Mouse (Mus musculus) kidney, postnatal 10 days (tissue): Measurements from ENCODE around the gene Cacng7.
A peak's percentile ranks its signal among the peaks of the same experiment; 100 is the strongest.

Experiments
- DNase-seq: peaks from one replicate; pipeline ENCODE4 v3.0.0; 2021; ENCODE audit warnings: mixed read lengths

Gene Cacng7

GRCm38 (mm10) chr7:3303276-3303781, 29.4 kb upstream of the Cacng7 start:
- DNase-seq, result peak; percentile 57

DNA sequence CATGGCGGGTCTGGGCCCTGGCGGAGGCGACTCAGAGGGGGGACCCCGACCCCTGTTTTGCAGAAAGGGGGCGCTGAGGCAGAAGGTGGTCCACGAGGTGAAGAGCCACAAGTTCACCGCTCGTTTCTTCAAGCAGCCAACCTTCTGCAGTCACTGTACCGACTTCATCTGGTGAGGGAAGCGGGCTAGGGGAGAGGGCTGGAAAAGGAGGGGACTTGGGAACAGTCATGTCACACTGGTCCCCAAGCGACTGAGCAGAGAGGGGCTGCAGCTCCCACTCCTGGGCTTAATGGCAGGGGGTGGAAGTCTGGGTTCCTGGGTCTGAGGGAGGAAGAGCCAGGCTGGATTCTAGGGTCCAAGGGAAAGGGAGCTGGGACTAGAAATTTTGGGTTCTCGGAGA, 29.0 kb upstream of the Cacng7 start:
- DNase-seq, result no peak

DNA sequence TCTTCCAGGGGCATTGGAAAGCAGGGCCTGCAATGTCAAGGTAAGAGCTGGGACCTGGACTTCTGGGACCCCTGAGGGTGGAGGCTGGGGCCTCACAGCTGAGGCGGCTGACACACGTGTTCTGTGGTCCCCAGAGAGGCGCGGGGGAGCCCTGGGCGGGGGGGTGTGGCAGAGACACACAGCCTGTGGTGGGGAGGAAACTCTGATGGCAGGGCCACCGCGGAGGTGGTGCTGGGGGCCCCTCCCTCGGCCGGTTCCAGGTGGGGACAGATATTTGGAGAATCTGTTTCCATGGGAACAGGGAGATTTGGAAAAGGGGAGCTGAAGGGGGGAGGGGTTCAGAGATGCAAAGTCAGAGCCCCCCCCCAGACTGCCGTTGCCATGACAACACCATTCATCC, 28.5 kb upstream of the Cacng7 start:
- DNase-seq, result no peak

- DNase-seq, result no peak
Measured at GRCm38 (mm10) chr7:3306400-3306799, 26.4 kb upstream of the Cacng7 start.

DNA sequence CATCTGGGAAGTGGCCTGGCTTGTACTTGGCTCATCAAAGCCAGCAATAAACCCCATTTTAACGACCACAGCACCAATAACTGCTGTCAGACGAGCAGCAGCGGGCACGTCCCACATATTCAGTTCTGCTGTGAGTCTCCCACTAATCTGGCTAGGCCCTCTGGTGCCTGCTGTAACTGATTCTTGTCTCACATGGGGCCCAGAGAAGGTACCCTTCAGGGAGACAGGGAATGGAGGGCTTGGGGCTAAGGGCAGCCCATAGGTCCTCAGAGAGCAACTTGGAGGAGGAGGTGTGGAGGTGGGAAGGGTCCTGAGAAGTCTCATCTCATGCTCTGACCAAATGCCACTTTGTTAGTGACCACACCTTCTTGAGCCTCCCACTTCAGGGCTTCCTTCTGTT, 24.1 kb upstream of the Cacng7 start:
- DNase-seq, result no peak

- DNase-seq, result no peak
Measured at GRCm38 (mm10) chr7:3310233-3310632, 22.5 kb upstream of the Cacng7 start.

DNA sequence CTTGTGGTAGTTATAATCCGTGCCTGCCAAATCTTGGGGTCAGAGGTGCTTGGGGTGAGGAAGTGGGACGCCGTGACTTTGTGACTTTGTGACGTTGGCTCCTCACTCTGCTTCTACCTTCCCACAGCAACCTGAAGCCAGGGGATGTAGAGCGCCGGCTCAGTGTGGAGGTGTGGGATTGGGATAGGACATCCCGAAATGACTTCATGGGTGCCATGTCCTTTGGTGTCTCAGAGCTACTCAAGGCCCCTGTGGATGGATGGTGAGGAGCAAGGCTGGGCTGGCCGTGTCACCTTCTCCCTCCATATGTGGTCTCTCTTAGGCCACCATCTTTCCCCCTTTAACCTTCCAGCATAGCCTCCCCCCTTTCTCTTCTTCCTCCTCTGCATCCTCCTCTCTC, 19.2 kb upstream of the Cacng7 start:
- no peak for DNase-seq

GRCm38 (mm10) chr7:3314121-3314520, 18.6 kb upstream of the Cacng7 start:
- DNase-seq, result no peak

- no peak for DNase-seq
Measured at GRCm38 (mm10) chr7:3317704-3318103, 15.1 kb upstream of the Cacng7 start.

- DNase-seq, result no peak
Measured at GRCm38 (mm10) chr7:3320856-3321255, 11.9 kb upstream of the Cacng7 start.

GRCm38 (mm10) chr7:3323826-3324225, 8.9 kb upstream of the Cacng7 start:
- DNase-seq, result no peak

- peak; percentile 25 for DNase-seq
Measured at GRCm38 (mm10) chr7:3327961-3328360, 4.8 kb upstream of the Cacng7 start.

DNA sequence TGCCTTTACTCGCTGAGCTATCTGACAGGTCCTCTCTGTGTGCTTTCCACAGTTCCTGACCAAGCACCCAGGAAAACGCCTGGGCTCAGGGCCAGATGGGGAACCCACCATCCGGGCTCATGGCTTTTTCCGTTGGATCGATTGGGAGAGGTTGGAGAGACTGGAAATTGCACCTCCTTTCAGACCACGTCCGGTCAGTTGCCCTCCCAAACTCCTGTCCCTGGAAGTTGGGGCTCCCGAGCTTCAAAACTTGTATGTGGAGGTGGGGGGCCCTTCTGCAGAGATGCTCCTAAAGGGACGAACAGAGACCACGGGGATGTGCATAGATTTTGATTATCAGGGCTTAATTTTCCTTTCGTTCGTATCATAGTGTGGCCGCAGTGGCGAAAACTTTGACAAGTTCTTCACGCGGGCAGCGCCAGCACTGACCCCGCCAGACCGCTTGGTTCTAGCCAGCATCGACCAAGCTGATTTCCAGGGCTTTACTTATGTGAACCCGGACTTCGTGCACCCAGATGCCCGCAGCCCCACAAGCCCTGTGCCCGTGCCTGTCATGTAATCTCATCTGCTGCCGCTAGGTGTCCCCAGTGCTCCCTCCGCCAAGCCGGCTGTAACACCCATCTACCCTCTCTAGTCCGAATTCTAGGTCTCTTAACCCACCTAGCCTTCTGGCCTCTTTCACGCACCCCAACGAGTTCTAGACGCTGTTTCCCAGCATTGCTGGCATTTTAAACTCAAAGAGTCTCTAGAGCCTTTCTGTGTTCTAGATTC, 2.8 kb upstream of the Cacng7 start:
- DNase-seq, result peak; percentile 86

DNA sequence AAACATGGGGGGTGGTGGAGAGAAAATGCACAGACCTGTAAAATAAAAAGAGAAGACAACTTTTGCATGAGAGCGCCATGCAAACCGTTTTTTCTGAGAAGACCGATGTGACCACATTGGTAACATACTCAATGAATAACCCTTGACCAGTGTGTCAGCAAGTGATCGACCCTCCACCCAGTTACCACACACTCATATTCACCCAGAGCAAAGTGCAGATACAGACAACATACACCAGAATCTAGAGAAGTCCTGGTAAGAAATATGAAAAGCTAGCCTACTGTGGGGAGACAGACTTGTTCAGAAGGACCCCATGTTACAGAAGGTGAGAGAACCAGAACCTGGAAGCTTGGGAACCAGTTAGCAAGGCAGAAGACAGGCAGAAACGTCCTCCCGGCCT, 1.6 kb upstream of the Cacng7 start:
- DNase-seq, result no peak

DNA sequence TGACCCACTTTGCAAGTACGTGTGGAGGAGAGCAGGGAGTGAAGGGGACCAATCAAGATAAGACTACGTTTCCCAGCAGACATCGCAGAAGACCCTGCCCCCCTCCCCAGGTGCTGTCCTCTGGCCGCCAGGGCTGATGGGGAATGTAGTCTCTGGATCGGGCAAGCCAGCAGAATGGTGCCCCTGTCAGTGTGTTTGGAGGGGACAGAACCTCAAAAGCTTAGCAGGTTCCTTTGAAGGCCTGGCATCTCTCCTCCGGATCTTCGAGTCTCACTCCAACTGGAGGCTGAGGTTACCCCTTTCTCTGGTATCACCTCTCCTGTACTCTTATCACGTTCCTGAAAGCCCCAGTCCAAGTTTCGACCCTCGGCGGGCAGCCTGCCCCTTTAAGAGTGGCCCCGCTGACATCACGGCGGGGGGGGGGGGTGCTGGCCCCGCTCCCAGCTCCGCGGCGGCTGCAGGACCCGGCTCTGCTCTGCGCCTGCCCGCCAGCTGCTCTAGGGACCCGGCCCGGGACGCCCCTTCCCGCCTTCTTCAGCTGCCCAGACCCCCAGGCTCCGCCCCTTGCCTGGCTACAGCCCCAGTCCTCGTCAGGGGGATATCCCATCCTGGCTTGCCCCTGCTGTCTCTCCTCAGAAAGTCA, 1.1 kb upstream of the Cacng7 start:
- DNase-seq, result peak; percentile 88

GRCm38 (mm10) chr7:3332224-3332615, 535 bp upstream of the Cacng7 start:
- DNase-seq, result no peak

GRCm38 (mm10) chr7:3333542-3333941, 787 bp downstream of the Cacng7 start:
- no peak for DNase-seq

GRCm38 (mm10) chr7:3336412-3336811, 3.7 kb downstream of the Cacng7 start:
- no peak for DNase-seq

DNA sequence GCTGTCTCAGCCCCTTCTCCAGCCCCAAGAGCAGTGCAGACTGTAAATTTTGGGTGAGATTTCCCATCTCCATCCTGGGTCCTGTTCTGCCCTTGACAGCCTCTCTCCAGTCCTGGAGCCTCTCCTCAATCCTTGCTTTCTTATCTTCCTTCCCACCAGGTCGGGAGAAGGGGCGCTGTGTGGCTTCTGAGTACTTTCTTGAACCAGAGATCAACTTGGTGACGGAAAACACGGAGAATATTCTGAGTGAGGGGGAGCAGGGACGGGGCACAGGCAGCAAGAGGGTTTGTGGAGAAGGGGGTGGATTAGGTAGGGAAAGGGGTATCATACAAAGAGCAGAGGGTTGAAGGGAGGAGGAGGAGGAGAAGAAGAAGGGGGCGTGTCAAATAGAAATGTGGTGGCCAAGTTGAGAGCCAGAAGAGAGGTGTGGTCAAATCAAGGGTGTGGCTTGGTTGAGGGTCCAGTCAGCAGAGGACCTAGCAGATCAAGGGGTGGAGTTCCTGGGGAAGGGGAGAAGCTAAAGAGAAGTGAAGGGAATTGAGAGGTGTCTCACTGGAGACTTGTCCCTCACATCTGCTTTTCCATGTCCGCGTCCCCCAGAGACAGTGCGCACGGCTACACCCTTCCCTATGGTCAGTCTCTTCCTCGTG, 5.7 kb downstream of the Cacng7 start:
- no peak for DNase-seq

DNA sequence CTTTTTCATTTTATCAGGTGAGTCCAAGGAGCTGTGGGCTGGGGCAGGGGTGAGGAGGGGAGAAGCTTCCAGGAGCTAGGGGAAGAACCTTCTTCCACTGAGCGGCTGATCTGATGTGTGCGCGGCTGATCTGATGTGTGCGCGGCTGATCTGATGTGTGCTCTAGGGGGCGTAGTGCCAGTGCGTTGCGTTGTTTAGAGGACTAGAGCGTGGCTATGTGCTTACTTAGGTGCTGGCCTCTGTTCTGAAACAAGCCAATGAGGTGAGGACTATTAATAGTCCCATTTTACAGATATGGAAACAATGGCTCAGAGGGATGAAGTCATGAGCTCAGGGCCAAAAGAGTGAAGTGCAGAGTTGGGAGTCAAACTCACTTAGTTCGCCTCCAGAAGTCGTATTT, 6.3 kb downstream of the Cacng7 start:
- DNase-seq, result no peak

DNA sequence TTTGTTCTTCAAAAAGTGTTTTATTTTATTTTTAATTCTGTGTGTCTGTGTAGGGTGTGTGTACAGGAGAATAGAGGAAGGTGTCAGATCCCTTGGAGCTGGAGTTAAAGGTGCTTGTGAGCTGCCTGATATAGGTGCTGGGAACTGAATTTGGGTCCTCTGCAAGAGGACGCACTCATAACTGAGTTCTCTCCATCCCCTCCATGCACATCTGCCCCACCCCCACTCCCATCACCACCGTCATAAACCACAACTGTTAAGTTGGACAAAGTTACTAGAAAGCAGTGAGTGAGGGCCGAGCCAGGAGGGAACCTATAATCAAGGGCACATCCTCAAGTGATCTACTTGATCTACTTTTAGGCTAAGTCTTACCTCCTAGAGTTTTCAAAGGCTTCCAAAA, 11.1 kb downstream of the Cacng7 start:
- no peak for DNase-seq

GRCm38 (mm10) chr7:3345301-3345700, 12.5 kb downstream of the Cacng7 start:
- no peak for DNase-seq

DNA sequence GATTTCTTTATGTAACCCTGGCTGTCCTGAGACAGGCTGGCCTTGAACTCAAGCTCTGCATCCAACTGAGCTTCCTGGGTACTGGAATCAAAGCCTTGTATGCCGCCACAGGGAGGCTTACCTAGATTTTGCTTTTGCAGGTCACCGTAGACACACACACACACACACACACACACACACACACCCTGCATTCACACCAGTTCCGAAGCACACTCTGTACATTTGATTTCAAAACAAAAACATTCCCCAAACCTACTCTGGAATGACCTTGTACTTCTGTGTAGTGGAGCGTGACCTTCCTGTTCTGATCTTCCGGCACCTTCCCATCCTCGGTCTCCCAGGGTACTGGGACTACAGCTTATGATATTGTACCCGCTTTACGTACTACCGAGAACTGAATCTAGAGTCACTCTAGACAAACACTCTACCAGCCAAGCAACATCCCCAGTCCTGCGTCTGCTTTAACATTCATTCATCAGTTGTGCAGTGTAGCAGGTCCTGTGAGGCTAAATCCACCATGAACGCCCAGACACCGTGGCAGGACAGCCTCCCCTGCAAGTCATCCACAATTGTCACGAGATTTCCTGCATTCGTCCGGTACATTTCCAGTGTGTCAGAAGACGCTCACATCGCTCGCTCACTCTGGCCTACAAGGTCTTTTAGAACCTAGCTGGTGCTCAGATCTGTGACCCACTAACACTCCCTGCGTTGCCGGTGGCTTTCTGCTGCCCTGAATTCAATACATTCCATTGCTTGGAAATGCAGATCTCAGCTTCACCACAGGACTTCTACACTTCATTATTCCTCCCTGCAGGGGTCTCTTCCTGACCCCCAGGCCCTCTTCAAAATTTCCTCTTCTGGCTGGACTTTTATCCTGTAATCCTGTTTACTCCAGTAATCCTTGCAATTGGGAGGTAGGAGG, 14.9 kb downstream of the Cacng7 start:
- no peak for DNase-seq
